Mouse (Mus musculus): Measurements from ENCODE around the gene Gli3. TPM values are rescaled to one million over a fixed set of nuclear protein-coding genes. Genes with fewer than 3 reads are reported as not detected.

The Gli3 gene
- polyA plus RNA-seq, 2 experiments = 33.4 to 42.6 TPM

DNA sequence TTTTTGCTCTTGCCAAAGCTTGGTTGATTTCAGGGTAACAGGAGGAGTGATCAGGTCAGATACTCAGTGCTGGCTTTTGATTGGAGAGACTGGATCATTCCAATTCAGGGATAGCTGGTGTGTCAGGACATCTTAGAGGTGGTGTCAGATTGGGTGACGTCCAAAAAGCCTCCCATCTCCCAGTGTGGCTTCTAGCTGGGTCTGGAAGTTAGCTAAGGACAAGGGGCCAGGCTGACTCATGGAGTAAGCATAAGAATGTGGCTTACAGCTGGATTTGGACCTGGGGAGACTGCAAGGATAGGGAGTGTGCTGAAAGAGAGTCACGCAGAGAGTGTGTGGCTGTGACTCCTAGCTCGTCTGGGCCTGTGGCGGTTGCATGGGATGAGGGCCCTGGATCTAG lies 299.3 kb downstream of the Gli3 start:
- Histone ChIP-seq H3K9me3 (ENCODE audit: control insufficient read depth, low read length) (no peaks in the 10 kb centered on the region), H3K4me3 (replicated peaks; ENCODE audit: low read length) (no peak overlapping the region), H3K4me1 (ENCODE audit: control insufficient read depth, insufficient read depth, low read length) (peaks cover 8% of the 10 kb centered on the region; the same call in 1 of the 2 replicates), H3K36me3 (ENCODE audit: control insufficient read depth, insufficient read depth, low read length) (no peaks in the 10 kb centered on the region), H3K9ac (ENCODE audit: low read depth, low read length, severe bottlenecking) (no peak overlapping the region), H3K27ac (replicated peaks; ENCODE audit: low read depth, low read length) (no peak overlapping the region), H3K4me2 (replicated peaks; ENCODE audit: low read depth, low read length, severe bottlenecking) (no peak overlapping the region), H3K27me3 (ENCODE audit: control insufficient read depth, insufficient read depth, low read length) (no peaks in the 10 kb centered on the region)
- 86% methylated on average over 4 of the region's 4 CpGs for WGBS
- no peak for TF ChIP-seq POLR2A (IDR thresholded peaks at IDR 0.05; ENCODE audit: borderline replicate concordance, extremely low read depth, insufficient read depth, insufficient read length)
- ATAC-seq (ENCODE audit: low FRiP score, low read depth) = no peak
- no peak for DNase-seq (ENCODE audit: low spot score)

- Histone ChIP-seq H3K4me2 (replicated peaks; ENCODE audit: low read depth, low read length, severe bottlenecking) (no peak overlapping the region), H3K36me3 (ENCODE audit: control insufficient read depth, insufficient read depth, low read length) (no peaks in the 10 kb centered on the region), H3K9ac (ENCODE audit: low read depth, low read length, severe bottlenecking) (no peak overlapping the region), H3K4me1 (ENCODE audit: control insufficient read depth, insufficient read depth, low read length) (peaks cover 8% of the 10 kb centered on the region; the same call in 1 of the 2 replicates), H3K27me3 (ENCODE audit: control insufficient read depth, insufficient read depth, low read length) (no peaks in the 10 kb centered on the region), H3K9me3 (ENCODE audit: control insufficient read depth, low read length) (no peaks in the 10 kb centered on the region), H3K4me3 (replicated peaks; ENCODE audit: low read length) (no peak overlapping the region), H3K27ac (replicated peaks; ENCODE audit: low read depth, low read length) (no peak overlapping the region)
- ATAC-seq (ENCODE audit: low FRiP score, low read depth) (peak; percentile 63; the same call in 1 of the 2 replicates), DNase-seq (ENCODE audit: low spot score) (peak; percentile 80)
- no peak for TF ChIP-seq POLR2A (IDR thresholded peaks at IDR 0.05; ENCODE audit: borderline replicate concordance, extremely low read depth, insufficient read depth, insufficient read length)
- WGBS = 41% methylated on average over 6 of the region's 6 CpGs
Measured at GRCm38 (mm10) chr13:15762901-15763417, 299.9 kb downstream of the Gli3 start.

- H3K4me1 ChIP-seq (ENCODE audit: control insufficient read depth, insufficient read depth, low read length) = no peaks in the 10 kb centered on the region
- no peak overlapping the region for H3K27ac ChIP-seq (replicated peaks; ENCODE audit: low read depth, low read length)
- no peak overlapping the region for H3K9ac ChIP-seq (ENCODE audit: low read depth, low read length, severe bottlenecking)
- no peak overlapping the region for H3K4me3 ChIP-seq (replicated peaks; ENCODE audit: low read length)
- no peaks in the 10 kb centered on the region for H3K9me3 ChIP-seq (ENCODE audit: control insufficient read depth, low read length)
- H3K36me3 ChIP-seq (ENCODE audit: control insufficient read depth, insufficient read depth, low read length) = no peaks in the 10 kb centered on the region
- WGBS = 73% methylated on average over 6 of the region's 6 CpGs
- TF ChIP-seq POLR2A (IDR thresholded peaks at IDR 0.05; ENCODE audit: borderline replicate concordance, extremely low read depth, insufficient read depth, insufficient read length) = no peak
- H3K27me3 ChIP-seq (ENCODE audit: control insufficient read depth, insufficient read depth, low read length) = no peaks in the 10 kb centered on the region
- no peak for DNase-seq (ENCODE audit: low spot score)
- ATAC-seq (ENCODE audit: low FRiP score, low read depth) = no peak
- no peak overlapping the region for H3K4me2 ChIP-seq (replicated peaks; ENCODE audit: low read depth, low read length, severe bottlenecking)
Measured at GRCm38 (mm10) chr13:15777624-15778023, 314.6 kb downstream of the Gli3 start.

Measured in limb, embryonic 14.5 days (tissue).